Mouse (Mus musculus) embryo, embryonic 9.5 days (tissue): ENCODE measurements at regions not wholly inside any gene's neighbourhood (a gene's known extent, or its start where the extent isn't known, plus 50 kb on each side); places are given as distances from the start of the nearest gene placed in this dataset.

Experiments
- DNase-seq: peaks from one replicate; pipeline ENCODE4 v3.0.0-alpha.2; 2017; ENCODE audit errors: extremely low spot score

DNA sequence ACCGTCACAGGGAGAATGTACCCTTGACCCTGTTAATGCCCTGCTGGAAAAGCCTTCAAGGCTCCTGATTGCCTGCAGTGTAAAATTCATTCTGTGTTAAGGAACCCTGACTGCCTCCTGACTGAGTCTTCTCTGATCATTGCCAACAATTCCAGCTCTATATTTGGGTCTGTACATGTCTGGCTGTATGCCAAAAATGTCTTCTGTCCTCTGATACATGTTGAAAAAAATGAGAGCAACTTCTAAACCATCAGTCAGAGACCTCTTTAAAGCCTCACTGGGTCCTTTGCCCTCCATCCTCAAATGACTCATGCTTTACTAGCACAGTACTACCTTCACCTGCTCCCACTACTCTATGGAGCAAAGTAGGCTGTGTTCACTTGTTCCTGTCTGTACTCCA, 408.3 kb downstream of the Nbas start:
- no peak for DNase-seq

DNA sequence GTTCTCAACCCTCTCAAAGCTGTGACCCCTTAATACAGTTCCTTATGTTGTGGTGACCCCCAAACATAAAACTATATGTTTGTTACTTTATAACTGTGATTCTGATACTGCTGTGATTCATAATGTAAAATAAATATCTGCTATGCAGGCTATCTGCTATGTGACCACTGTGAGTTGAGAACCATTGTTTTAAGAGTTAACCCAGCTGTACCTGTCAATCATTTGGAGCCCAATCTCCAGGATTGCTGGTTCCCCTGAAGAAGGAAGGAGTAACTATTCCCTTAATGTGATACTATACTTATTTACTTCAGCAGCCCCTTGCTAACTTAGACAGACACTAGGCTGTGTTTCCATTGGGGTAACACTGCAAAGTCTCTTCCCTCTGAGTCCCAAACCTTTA, 400.5 kb downstream of the Nbas start:
- no peak for DNase-seq

DNA sequence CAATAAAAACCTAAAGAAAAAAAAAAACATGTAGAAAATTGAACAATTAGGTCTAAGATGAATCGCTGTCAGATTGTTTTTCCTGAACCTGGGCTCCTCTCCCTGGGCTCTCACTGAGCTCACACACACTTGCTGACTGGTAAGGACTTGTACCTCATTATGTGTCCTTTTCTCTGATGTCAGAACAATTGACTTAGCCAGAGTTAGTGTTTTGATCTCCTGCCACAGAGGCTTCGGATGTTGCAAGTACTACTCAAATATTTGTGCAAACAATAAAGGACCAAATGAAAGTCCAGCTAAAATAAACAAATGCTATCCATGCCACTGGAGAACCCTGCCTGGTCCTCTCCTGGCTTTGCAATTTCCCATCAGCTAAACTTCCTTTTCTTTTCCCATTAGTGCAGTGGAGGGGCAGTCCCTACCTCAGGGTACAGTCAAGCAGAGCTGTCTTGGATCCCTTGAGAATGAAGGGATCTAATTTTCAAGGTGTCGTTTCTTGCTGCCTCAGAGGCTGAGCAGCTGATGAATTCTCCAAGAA, 399.6 kb downstream of the Nbas start:
- no peak for DNase-seq

DNA sequence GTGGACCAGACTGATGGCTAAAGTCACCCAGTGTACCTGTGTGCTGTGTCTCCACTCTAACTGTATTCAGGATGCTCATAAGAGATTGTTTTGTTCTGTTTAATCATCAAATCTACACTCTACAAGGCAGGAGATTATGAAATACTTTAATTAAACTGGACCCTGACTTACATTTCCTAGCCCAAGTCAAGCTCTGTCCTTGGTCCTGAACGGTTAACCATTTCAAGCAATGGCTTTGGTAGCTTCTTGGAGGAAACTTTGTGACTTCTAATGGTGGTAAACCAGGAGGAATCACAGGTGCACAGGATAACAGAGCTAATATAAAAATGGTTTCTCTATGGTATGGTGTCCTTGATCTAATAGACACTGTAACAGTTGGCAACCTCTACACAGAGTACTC, 370.4 kb downstream of the Nbas start:
- DNase-seq, result peak; percentile 27
